Mouse (Mus musculus) cerebellum, adult 9-11 months (tissue): ENCODE data around the gene Muc5b.

ENCODE experiments used
- DNase-seq: peaks from one replicate; pipeline ENCODE4 v3.0.0; 2022

The Muc5b gene

DNA sequence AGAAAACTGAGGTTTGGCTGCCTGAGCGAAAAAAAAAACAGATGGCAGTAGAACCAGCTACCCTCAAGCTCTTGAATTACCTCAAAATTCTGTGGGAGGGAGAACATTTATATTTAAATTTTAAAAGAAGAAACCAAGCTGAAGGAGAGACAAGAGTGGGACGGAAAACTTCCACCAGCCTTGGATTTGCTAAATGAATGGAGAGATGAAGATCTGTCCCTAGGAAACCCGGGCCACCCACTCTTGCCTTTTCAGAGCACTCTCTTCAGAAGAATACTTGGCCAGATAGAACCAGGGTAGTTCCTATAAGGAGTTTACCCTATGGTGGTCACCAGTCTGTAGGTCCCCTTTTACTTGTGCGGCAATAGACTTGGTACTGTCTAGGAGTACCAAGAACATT, 63.9 kb downstream of the Muc5b start:
- DNase-seq = no peak

DNA sequence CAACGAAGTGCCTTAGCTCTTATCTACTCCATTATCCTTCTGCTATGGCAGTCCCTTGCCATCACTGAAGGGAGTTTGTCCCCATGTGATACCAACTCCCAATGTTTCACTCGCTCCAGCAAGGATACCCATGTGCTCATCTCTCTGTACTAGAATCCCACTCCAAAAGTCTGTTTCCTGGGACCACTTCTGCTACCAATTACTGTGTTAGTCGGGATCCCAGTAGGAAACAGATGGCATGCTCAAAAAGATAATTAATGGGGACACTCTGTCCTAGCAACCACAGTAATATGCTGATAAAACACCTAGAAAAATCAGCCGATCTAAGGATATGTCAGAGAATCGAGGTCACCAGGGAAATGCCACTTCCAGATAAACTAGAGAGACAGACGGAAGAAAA, 69.7 kb downstream of the Muc5b start:
- DNase-seq = peak; percentile 41

DNA sequence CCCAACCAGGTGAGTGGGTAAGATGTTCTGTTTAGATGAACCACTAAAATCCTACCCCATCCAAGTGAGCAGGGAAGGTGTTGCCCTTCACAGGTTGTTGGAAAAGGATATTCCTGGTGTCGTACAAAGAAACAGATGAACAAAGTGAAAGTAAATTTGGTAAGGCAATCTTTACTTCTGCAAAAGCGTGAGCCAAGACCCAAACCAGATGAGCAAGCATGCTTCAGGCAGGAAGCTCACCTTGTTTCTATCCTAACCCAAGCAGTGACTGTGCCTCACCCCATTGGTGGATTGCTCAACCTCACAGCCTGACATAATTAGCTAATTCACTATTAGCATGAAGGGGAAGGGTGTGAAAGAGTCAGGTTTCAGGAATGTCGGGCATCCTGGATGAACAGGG, 72.4 kb downstream of the Muc5b start:
- no peak for DNase-seq

DNA sequence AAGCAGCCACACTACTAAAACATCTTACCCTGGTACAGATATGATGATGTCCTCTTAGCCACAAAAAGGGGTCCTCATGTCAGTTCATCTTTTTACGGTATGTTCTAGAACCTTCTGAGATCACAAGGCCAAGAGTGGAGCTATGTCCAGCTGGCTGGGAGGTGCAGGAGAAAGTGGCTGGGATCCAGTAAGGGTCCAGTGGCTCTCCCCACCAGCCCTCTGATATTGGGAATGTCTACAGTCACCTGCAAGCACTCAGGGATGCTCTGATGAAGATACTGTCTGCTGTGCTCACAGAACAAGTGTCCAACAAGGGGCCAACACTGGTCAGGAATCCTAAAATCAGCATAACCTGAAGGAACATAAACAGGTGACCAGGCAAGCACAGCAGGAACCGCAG, 79.5 kb downstream of the Muc5b start, which contains the start of gene Tollip:
Gene Tollip, minus strand, starts transcription at position 101 of the 400 bp plus-strand sequence.
- DNase-seq = no peak
